Mouse (Mus musculus): ENCODE results near the gene Vav1.

Vav1 gene

DNA sequence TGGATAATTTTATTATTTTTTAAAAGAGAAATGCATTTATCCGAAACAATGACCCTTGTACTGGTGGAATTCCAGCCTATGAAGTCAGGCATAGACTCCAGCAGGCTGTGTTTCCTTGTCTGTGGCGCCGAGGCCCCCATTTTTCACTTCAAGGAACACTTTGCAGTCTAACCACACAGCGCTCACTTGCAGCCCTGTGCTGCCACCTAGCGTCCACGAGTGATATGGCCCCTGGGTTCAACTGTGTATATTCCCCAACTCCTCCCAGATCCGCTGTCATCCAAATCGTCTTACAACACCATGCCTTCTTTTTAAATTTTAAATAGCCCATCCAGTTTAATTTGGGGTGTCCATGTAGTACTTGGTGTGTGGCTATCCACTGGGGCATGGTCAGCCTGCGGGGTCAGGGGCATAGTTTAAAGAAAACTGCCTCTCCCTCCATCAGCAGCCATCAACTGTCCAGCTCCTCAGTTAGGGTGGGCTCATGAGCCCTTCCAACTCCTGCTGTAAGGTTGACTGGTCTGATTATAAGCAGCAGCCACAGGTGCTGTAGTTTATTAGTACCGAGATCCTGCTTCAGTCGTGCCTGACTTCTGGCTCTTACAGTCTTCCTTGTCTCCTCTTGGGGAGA is 56.9 kb downstream of the Vav1 start:
- peak; percentile 93 to 97 for DNase-seq (ENCODE audit: low spot score in 2 of 2)

GRCm38 (mm10) chr17:57337996-57338395 is 59.1 kb downstream of the Vav1 start:
- DNase-seq (ENCODE audit: low spot score in 2 of 2): no peak

- DNase-seq (ENCODE audit: low spot score in 2 of 2): no peak
Measured at GRCm38 (mm10) chr17:57339298-57339697, 60.4 kb downstream of the Vav1 start.

DNA sequence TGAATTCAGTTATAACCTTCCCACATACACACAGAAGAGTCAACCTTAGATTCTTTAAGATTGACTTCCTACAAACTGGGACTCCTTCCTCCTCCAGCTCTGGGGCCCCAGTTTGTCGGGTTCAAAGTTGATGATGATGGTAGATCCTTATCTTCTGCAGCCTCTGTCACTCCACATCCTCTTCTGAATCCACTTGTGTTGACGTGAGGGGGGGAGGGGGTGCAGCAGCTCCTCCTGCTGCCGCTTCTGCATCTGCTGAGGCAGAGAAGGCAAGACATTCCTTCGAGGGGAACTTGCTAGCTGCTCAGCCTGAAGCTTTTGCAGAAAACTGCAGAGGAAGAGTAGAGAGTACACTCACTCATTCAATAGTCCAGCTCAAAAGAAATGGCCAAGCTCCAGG is 62.7 kb downstream of the Vav1 start:
- DNase-seq (ENCODE audit: low spot score in 2 of 2): no peak

GRCm38 (mm10) chr17:57344029-57344707 is 65.3 kb downstream of the Vav1 start:
- DNase-seq (ENCODE audit: low spot score in 2 of 2): no peak

- DNase-seq (ENCODE audit: low spot score in 2 of 2): no peak
Measured at GRCm38 (mm10) chr17:57347017-57347416, 68.1 kb downstream of the Vav1 start.

DNA sequence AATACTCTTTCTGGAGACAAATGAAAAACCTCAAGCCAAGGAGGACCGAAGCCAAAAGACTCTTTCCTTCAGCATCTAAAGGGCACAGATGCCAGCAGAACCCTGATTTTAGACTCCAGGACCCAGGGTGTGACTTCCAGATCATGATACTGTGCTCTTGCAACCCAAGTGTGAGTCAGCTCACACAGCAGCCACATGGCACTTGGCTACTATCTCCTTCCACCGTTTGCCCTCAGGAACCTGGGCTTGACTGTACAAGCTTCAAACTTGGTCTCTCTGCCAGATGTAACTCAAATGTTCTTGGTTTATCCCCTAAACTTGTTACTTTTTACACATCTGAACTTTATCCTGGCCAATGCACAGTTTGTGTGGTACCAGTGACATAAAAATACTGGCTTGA is 68.9 kb downstream of the Vav1 start:
- DNase-seq (ENCODE audit: low spot score in 2 of 2): no peak

- no peak for DNase-seq (ENCODE audit: low spot score in 2 of 2)
Measured at GRCm38 (mm10) chr17:57349067-57349466, 70.2 kb downstream of the Vav1 start.

DNA sequence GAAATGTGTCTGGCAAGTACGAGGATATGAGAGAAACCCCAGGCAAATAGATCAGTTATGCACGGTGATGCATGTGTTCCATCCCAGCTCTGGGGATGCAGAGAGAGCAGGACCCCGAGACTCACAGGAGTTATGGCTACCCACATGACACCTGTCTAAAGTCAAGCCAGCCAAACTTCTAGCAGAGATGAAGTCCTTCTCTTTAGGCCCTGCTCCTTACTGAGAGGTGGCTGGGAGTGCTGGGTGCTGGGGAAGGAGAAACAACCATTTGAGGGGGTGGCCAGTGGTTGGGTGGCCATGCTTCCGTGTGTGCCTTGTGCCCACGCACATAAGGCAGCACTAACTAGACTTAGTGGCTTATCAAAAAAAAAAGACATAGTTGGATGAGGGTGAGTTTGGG is 71.3 kb downstream of the Vav1 start:
- no peak for DNase-seq (ENCODE audit: low spot score in 2 of 2)

DNA sequence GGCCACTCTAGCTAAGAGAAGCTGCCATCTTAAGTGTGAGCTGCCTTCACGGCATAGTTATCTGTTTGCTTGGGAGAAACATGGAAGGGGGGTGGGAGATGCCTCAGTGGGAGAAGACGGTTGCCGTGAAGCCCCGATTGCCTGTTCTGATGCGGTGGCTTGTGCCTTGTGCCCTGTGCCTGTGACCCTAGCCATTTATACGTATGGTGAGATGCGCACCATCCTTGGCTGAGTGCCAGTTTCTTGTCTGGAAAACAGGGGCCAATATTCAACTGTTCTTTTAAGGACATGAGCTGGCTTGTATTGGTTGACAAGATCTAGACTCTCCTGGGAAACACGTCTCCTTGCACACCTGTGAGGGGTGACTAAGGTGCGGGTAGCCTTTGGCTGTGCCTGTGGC is 72.2 kb downstream of the Vav1 start:
- no peak for DNase-seq (ENCODE audit: low spot score in 2 of 2)

DNA sequence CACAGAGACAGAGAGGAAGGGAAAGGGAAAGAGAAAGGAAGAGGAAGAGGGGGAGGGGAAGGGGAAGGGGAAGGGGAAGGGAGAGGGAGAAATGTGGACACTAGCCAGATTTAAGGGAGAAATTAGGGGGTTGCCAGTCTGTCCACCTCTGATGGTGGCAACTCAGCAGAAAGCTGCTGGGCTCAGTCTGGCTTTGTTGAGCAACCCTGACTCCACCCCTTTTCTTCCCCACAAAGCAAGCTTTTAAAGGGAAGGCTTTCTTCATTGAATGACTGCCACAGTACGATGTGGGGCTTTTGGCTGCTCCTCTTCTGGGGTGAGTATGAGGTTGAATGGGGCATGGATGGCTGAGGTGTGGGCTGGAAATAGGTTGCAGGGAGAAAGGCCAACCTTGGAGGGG is 79.5 kb downstream of the Vav1 start, which contains the start of gene Adgre1:
Gene Adgre1, plus strand, starts transcription at position 251 of the 400 bp plus-strand sequence.
- DNase-seq (ENCODE audit: low spot score in 2 of 2): no peak

DNA sequence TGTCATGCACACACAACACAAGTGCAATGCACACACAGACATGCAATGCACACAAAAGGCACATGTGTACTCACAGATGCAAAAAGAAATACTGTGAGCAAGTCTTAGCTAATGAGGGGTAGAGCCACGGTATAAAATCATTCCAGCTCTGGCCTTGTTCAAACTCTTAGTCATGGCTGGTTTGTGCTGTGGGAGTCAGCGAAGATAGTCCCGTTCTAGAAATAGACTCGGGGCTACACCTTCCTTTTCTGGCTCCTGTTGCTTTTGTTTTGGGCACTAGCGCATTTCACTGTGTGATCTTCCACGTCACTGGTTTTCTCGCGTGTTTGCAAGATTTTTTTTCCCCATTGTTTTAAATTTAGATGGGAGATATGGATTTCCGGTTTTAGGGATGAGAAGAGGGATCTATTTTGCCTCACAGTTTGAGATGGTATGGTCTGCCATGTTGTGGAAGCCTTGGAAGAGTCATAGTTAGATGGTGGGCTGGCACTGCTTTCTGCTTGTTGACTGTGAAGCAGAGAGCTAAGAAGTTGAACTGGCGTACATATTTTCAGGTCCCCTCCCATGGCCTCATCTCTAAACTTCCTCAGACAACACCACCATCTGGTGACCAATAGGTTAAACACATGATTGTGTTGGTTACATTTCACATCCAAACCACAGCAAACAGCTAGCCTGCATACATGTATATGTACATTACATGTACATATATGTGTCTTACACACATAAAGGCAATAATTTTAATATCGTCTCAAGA is 80.8 kb downstream of the Vav1 start:
- DNase-seq (ENCODE audit: low spot score in 2 of 2): no peak

Data from right cerebral cortex, adult 2 months (tissue).